In the genomic region with DNA sequence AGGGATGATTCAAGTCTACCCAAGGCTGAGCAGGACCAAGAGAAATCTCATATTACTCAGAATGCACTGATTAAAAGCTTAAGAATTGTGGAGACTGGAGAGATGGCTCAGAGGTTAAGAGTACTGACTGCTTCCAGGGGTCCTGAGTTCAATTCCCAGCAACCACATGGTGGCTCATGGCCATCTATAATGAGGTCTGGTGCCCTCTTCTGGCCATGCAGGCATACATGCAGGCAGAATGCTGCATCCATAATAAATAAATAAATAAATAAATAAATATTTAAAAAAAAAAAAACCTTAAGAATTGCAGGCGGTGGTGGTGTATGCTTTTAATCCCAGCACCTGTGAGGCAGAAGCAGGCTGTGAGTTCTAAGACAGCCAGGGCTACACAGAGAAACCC, we compare ENCODE assay signal across 1 mouse cellular context.
A peak's percentile ranks its signal among the peaks of the same experiment; 100 is the strongest.
TF ChIP-seq lines count a peak whose summit lies in the region.

No protein-coding gene starts in this region.

TF ChIP-seq in MEL, 35 proteins besides CTCF, POLR2A, EP300 and RAD21:
- TF ChIP-seq ZC3H11A (IDR thresholded peaks at IDR 0.05; ENCODE audit: low read depth, low read length) (peak; percentile 44), ETS1 (IDR thresholded peaks at IDR 0.05; ENCODE audit: low read depth, low read length) (no peak), SIN3A (IDR thresholded peaks at IDR 0.05; ENCODE audit: low read length) (no peak), SMC3 (IDR thresholded peaks at IDR 0.05; ENCODE audit: low read depth, low read length) (peak; percentile 53), ZNF384 (IDR thresholded peaks at IDR 0.05; ENCODE audit: low read depth, low read length) (peak; percentile 55; the same call in 1 of the 2 replicates), MYC (IDR thresholded peaks at IDR 0.05; ENCODE audit: low read depth, low read length) (peak; percentile 62; the same call in 1 of the 2 replicates), RCOR1 (IDR thresholded peaks at IDR 0.05; ENCODE audit: low read depth, low read length) (no peak)
